Mouse (Mus musculus) myocyte (in vitro differentiated cells): ENCODE measurements around the gene Pcnx3. TPM values are rescaled to one million over a fixed set of nuclear protein-coding genes. Genes with fewer than 3 reads are reported as not detected.
"Not testable (repeated sequence)": the region's sequence is repeated elsewhere in the genome, so short reads cannot be mapped to it uniquely, and the experiment has no call there.

Source experiments
- H3K27me3 ChIP-seq: one replicate; pipeline ENCODE4 v1.6.1; 2011; ENCODE audit not compliant: control insufficient read depth, insufficient read depth, insufficient read length
- H3K36me3 ChIP-seq: one replicate; pipeline ENCODE4 v1.6.1; 2011; ENCODE audit not compliant: control insufficient read depth, insufficient read depth
- H3K4me2 ChIP-seq: one replicate; pipeline ENCODE4 v1.6.1; 2011; ENCODE audit warnings: low read depth, control low read depth
- H3K4me3 ChIP-seq: one replicate; pipeline ENCODE4 v1.5.1; 2011; ENCODE audit warnings: mild to moderate bottlenecking, control low read depth, moderate library complexity
- H3K79me2 ChIP-seq: one replicate; pipeline ENCODE4 v1.6.1; 2011; ENCODE audit not compliant: control insufficient read depth, insufficient read depth
- H3ac ChIP-seq: one replicate; pipeline ENCODE4 v1.6.1; 2011; ENCODE audit not compliant: control insufficient read depth, insufficient read length
- CEBPB ChIP-seq: IDR thresholded peaks from 2 replicates; pipeline ENCODE4 v1.6.1; 2011; ENCODE audit warnings: mild to moderate bottlenecking, moderate library complexity; ENCODE audit not compliant: poor library complexity, insufficient read depth, severe bottlenecking
- E2F4 ChIP-seq: IDR thresholded peaks from one replicate; pipeline ENCODE4 v1.6.1; 2011; ENCODE audit warnings: mild to moderate bottlenecking, control low read depth, moderate library complexity; ENCODE audit not compliant: insufficient read depth
- MAX ChIP-seq: IDR thresholded peaks from one replicate; pipeline ENCODE4 v1.6.1; 2011; ENCODE audit warnings: low read depth, mild to moderate bottlenecking, control low read depth
- MYOD1 ChIP-seq, 3 experiments: IDR thresholded peaks; one replicate each; pipeline ENCODE4 v1.6.1; 2011; ENCODE audit warnings: control low read depth in 2 of 3, low read depth in 2 of 3, mild to moderate bottlenecking in 2 of 3, moderate library complexity in 1 of 3; ENCODE audit not compliant: insufficient read length in 2 of 3, control insufficient read depth in 1 of 3
- MYOG ChIP-seq, 3 experiments: IDR thresholded peaks; one replicate each; pipeline ENCODE4 v1.6.1; 2011; ENCODE audit warnings: control low read depth in 2 of 3, low read depth in 2 of 3, mild to moderate bottlenecking in 2 of 3; ENCODE audit not compliant: insufficient read length in 2 of 3, control insufficient read depth in 1 of 3, insufficient read depth in 1 of 3
- POLR2A ChIP-seq: IDR thresholded peaks from one replicate; pipeline ENCODE4 v1.6.1; 2011; ENCODE audit warnings: low read depth, mild to moderate bottlenecking, control low read depth, moderate library complexity; ENCODE audit not compliant: insufficient read length
- POLR2AphosphoS2 ChIP-seq: IDR thresholded peaks from one replicate; pipeline ENCODE4 v1.6.1; 2011; ENCODE audit warnings: low read depth, control low read depth; ENCODE audit not compliant: insufficient read length
- REST ChIP-seq: IDR thresholded peaks from one replicate; pipeline ENCODE4 v1.6.1; 2011; ENCODE audit warnings: mild to moderate bottlenecking, control low read depth, moderate library complexity; ENCODE audit not compliant: insufficient read depth, insufficient read length
- SRF ChIP-seq: IDR thresholded peaks from one replicate; pipeline ENCODE4 v1.6.1; 2011; ENCODE audit warnings: low read depth; ENCODE audit not compliant: control insufficient read depth, insufficient read length
- TCF12 ChIP-seq: IDR thresholded peaks from one replicate; pipeline ENCODE4 v1.6.1; 2011; ENCODE audit warnings: mild to moderate bottlenecking, control low read depth; ENCODE audit not compliant: poor library complexity, insufficient read depth, severe bottlenecking
- TCF3 ChIP-seq: IDR thresholded peaks from one replicate; pipeline ENCODE4 v1.6.1; 2011; ENCODE audit warnings: low read depth, control low read depth; ENCODE audit not compliant: insufficient read length
- USF1 ChIP-seq: IDR thresholded peaks from one replicate; pipeline ENCODE4 v1.6.1; 2011; ENCODE audit warnings: low read depth, mild to moderate bottlenecking, control low read depth, moderate library complexity
- polyA plus RNA-seq: library from polyadenylated mRNA; unstranded; fragments of >200 nt; fragmentation: generic; extraction: Trizol; gene quantifications from one replicate; pipeline ENCODE4 v1.2.1, GENCODE M21; 2012; ENCODE audit warnings: missing spikeins

The Pcnx3 gene
- polyA plus RNA-seq, 1 experiment = 34.9 TPM

- no peaks in the 10 kb centered on the region for H3K27me3 ChIP-seq
- H3K36me3 ChIP-seq = peaks cover 3% of the 10 kb centered on the region
- H3ac ChIP-seq = peak overlapping the region; percentile 22
These were observed 1.0 kb upstream of the Pcnx3 start for GRCm38 (mm10) chr19:5689565-5690342.

DNA sequence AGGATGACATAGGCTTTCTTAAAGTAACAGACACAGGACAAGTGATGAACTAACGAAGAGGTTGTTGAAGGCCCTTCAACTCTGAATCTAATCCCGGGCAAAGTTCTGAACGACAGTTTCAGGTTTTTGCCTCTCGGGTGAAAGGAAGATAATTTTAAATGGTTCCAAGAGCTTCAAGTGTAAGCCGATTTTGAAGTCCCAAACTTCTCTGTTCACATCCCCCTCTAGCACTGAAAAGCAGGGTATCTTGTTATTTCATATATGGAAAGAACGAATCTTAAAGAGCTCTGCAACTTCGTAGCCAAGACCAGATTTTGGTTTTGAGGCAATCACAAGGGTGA is 350 bp upstream of the Pcnx3 start:
- no peaks in the 10 kb centered on the region for H3K36me3 ChIP-seq

More at GRCm38 (mm10) chr19:5689565-5690342, 1.0 kb upstream of the Pcnx3 start:
- Histone ChIP-seq H3K4me3 (peak overlapping the region; percentile 94), H3K79me2 (peaks cover 52% of the 10 kb centered on the region), H3K4me2 (peak overlapping the region; percentile 95)
- TF ChIP-seq POLR2A (peak; percentile 61), USF1 (no peak), POLR2AphosphoS2 (peak; percentile 37), CEBPB (no peak), MYOD1 (IDR thresholded peaks at IDR 0.05; ENCODE audit: control insufficient read depth in 1 of 3, insufficient read length in 2 of 3, low read depth in 2 of 3) (peak in 2 of 3 experiments; percentile 4 to 62), MYOG (IDR thresholded peaks at IDR 0.05; ENCODE audit: control insufficient read depth in 1 of 3, insufficient read depth in 1 of 3, insufficient read length in 2 of 3, low read depth in 2 of 3) (peak in 2 of 3 experiments; percentile 47 to 75), TCF3 (no peak), SRF (no peak)

GRCm38 (mm10) chr19:5687738-5688137 is 970 bp downstream of the Pcnx3 start:
- Histone ChIP-seq H3K27me3 (no peaks in the 10 kb centered on the region), H3K36me3 (no peaks in the 10 kb centered on the region), H3K4me3 (peak overlapping the region; percentile 94), H3K4me2 (peak overlapping the region; percentile 96), H3K79me2 (peaks cover 37% of the 10 kb centered on the region), H3ac (peak overlapping the region; percentile 73)
- TF ChIP-seq POLR2AphosphoS2 = no peak
- TF ChIP-seq TCF12 = no peak
- no peak for TF ChIP-seq SRF
- TF ChIP-seq MAX = no peak
- TF ChIP-seq USF1 = no peak
- no peak for TF ChIP-seq POLR2A
- no peak for TF ChIP-seq CEBPB
- TF ChIP-seq MYOG (IDR thresholded peaks at IDR 0.05; ENCODE audit: control insufficient read depth in 1 of 3, insufficient read depth in 1 of 3, insufficient read length in 2 of 3, low read depth in 2 of 3) = no peak
- TF ChIP-seq MYOD1 (IDR thresholded peaks at IDR 0.05; ENCODE audit: control insufficient read depth in 1 of 3, insufficient read length in 2 of 3, low read depth in 2 of 3) = no peak
- no peak for TF ChIP-seq TCF3
- TF ChIP-seq REST = no peak
- no peak for TF ChIP-seq E2F4

More for the DNA sequence above, 350 bp upstream of the Pcnx3 start:
- no peaks in the 10 kb centered on the region for H3K27me3 ChIP-seq
- H3K4me2 ChIP-seq = peak overlapping the region; percentile 95
- peak overlapping the region; percentile 22 for H3ac ChIP-seq
- TF ChIP-seq POLR2AphosphoS2 (no peak), MYOG (IDR thresholded peaks at IDR 0.05; ENCODE audit: control insufficient read depth in 1 of 3, insufficient read depth in 1 of 3, insufficient read length in 2 of 3, low read depth in 2 of 3) (no peak), USF1 (no peak), TCF12 (no peak), TCF3 (no peak), MAX (no peak), E2F4 (no peak), SRF (no peak), REST (no peak), CEBPB (no peak), MYOD1 (IDR thresholded peaks at IDR 0.05; ENCODE audit: control insufficient read depth in 1 of 3, insufficient read length in 2 of 3, low read depth in 2 of 3) (no peak), POLR2A (no peak)
- peak overlapping the region; percentile 94 for H3K4me3 ChIP-seq
- peaks cover 49% of the 10 kb centered on the region for H3K79me2 ChIP-seq

- peaks cover 29% of the 10 kb centered on the region for H3K79me2 ChIP-seq
- not testable (repeated sequence) for H3ac ChIP-seq, H3K27me3 ChIP-seq, H3K4me3 ChIP-seq, H3K36me3 ChIP-seq
- peak overlapping the region; percentile 96 for H3K4me2 ChIP-seq
These were observed 1.8 kb downstream of the Pcnx3 start for GRCm38 (mm10) chr19:5686954-5687353.

DNA sequence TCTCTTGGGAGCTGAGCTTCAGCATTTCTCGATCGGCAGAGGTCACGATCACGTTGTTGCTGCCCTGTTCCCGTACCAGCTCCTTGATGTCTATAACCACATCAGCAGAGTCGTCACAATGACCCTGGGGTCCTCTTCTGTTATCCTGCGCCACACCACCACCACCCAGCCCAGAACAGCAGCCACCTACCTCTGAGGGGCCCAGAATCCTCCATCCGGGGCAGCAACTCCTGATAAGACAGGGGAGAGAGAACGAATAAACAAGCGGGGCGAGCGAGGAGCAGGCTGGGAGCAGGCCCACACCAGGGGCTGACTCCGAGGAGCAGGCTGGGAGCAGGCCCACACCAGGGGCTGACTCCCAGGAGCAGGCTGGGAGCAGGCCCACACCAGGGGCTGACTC is 2.3 kb downstream of the Pcnx3 start:
- no peaks in the 10 kb centered on the region for H3K36me3 ChIP-seq
- no peak overlapping the region for H3K4me2 ChIP-seq
- TF ChIP-seq POLR2A = no peak
- TF ChIP-seq MAX = no peak
- TF ChIP-seq USF1 = no peak
- TF ChIP-seq MYOD1 (IDR thresholded peaks at IDR 0.05; ENCODE audit: control insufficient read depth in 1 of 3, insufficient read length in 2 of 3, low read depth in 2 of 3) = no peak
- no peak overlapping the region for H3K4me3 ChIP-seq
- H3ac ChIP-seq = no peak overlapping the region
- H3K79me2 ChIP-seq = peaks cover 24% of the 10 kb centered on the region
- no peaks in the 10 kb centered on the region for H3K27me3 ChIP-seq
